Mouse (Mus musculus) kidney, adult 11 months (tissue): ENCODE results near the gene Ryr1.
A peak's percentile ranks its signal among the peaks of the same experiment; 100 is the strongest.

Experiments
- DNase-seq: peaks from one replicate; pipeline ENCODE4 v3.0.0; 2022

The Ryr1 gene

GRCm38 (mm10) chr7:29029690-29030656 is 95.0 kb downstream of the Ryr1 start:
- DNase-seq: no peak

- DNase-seq: no peak
Measured at GRCm38 (mm10) chr7:29028761-29029160, 96.2 kb downstream of the Ryr1 start.

- DNase-seq: no peak
Measured at GRCm38 (mm10) chr7:29026811-29027210, 98.2 kb downstream of the Ryr1 start.

- no peak for DNase-seq
Measured at GRCm38 (mm10) chr7:29026195-29026594, 98.8 kb downstream of the Ryr1 start.

- DNase-seq: no peak
Measured at GRCm38 (mm10) chr7:29025566-29025965, 99.4 kb downstream of the Ryr1 start.

- DNase-seq: no peak
Measured at GRCm38 (mm10) chr7:29023514-29023913, 101.5 kb downstream of the Ryr1 start.

- no peak for DNase-seq
Measured at GRCm38 (mm10) chr7:29022479-29022878, 102.5 kb downstream of the Ryr1 start.

- no peak for DNase-seq
Measured at GRCm38 (mm10) chr7:29019447-29020220, 105.3 kb downstream of the Ryr1 start.

GRCm38 (mm10) chr7:29017222-29017621 is 107.8 kb downstream of the Ryr1 start:
- no peak for DNase-seq

- no peak for DNase-seq
Measured at GRCm38 (mm10) chr7:29016440-29016839, 108.5 kb downstream of the Ryr1 start.

GRCm38 (mm10) chr7:29014984-29015383 is 110.0 kb downstream of the Ryr1 start:
- DNase-seq: no peak

GRCm38 (mm10) chr7:29008714-29009113 is 116.3 kb downstream of the Ryr1 start:
- DNase-seq: no peak

- no peak for DNase-seq
Measured at GRCm38 (mm10) chr7:29008171-29008570, 116.8 kb downstream of the Ryr1 start.

GRCm38 (mm10) chr7:29007224-29008101 is 117.5 kb downstream of the Ryr1 start:
- no peak for DNase-seq

- peak; percentile 24 for DNase-seq
Measured at GRCm38 (mm10) chr7:29000651-29001605, 124.1 kb downstream of the Ryr1 start.

- DNase-seq: no peak
Measured at GRCm38 (mm10) chr7:28993402-28993801, 131.6 kb downstream of the Ryr1 start.

- DNase-seq: no peak
Measured at GRCm38 (mm10) chr7:28992997-28993396, 132.0 kb downstream of the Ryr1 start.

GRCm38 (mm10) chr7:28991616-28992015 is 133.4 kb downstream of the Ryr1 start:
- DNase-seq: no peak

- DNase-seq: no peak
Measured at GRCm38 (mm10) chr7:28990766-28991273, 134.2 kb downstream of the Ryr1 start.

- DNase-seq: no peak
Measured at GRCm38 (mm10) chr7:28985207-28985606, 139.8 kb downstream of the Ryr1 start.

- no peak for DNase-seq
Measured at GRCm38 (mm10) chr7:28984452-28984851, 140.5 kb downstream of the Ryr1 start.
